Mouse (Mus musculus) intestine, embryonic 14.5 days (tissue): ENCODE data around the gene Prl7a2. TPM values are rescaled to one million over a fixed set of nuclear protein-coding genes. Genes with fewer than 3 reads are reported as not detected.

ENCODE experiments used
- ATAC-seq: fragments of 200-750 bp; cut with Nextera tagmentation; replicated peaks from 2 replicates; pipeline ENCODE4 v1.8.0; 2017; ENCODE audit warnings: low read depth, moderate number of reproducible peaks, moderate TSS enrichment, moderate library complexity; ENCODE audit not compliant: low FRiP score, low TSS enrichment
- DNase-seq: peaks from one replicate; pipeline ENCODE4 v3.0.0-alpha.2; 2018; ENCODE audit warnings: low spot score
- H3K27ac ChIP-seq: fragments of 300-500 bp; sonication (generic); 2 replicates; pipeline ENCODE4 v1.5.1; 2014; ENCODE audit warnings: low read depth, mild to moderate bottlenecking, control low read depth
- H3K27me3 ChIP-seq: fragments of 300-500 bp; sonication (generic); replicated peaks from 2 replicates; pipeline ENCODE4 v1.6.1; 2014; ENCODE audit warnings: low read length, control low read depth; ENCODE audit not compliant: control insufficient read depth, insufficient read depth
- H3K36me3 ChIP-seq: fragments of 300-500 bp; sonication (generic); 2 replicates; pipeline ENCODE4 v1.6.1; 2014; ENCODE audit warnings: low read length, control low read depth; ENCODE audit not compliant: control insufficient read depth, insufficient read depth
- H3K4me1 ChIP-seq: fragments of 300-500 bp; sonication (generic); replicated peaks from 2 replicates; pipeline ENCODE4 v1.6.1; 2014; ENCODE audit warnings: low read length, control low read depth, mixed read lengths; ENCODE audit not compliant: control insufficient read depth, insufficient read depth
- H3K4me2 ChIP-seq: fragments of 300-500 bp; sonication (generic); 2 replicates; pipeline ENCODE4 v1.6.1; 2014; ENCODE audit warnings: low read length
- H3K4me3 ChIP-seq: fragments of 300-500 bp; sonication (generic); 2 replicates; pipeline ENCODE4 v1.5.1; 2014; ENCODE audit warnings: low read depth, low read length, control low read depth, mixed read lengths
- H3K9ac ChIP-seq: fragments of 300-500 bp; sonication (generic); 2 replicates; pipeline ENCODE4 v1.6.1; 2014; ENCODE audit warnings: mild to moderate bottlenecking, low read length
- H3K9me3 ChIP-seq: fragments of 300-500 bp; sonication (generic); 2 replicates; pipeline ENCODE4 v1.6.1; 2016; ENCODE audit warnings: low read length, control low read depth; ENCODE audit not compliant: control insufficient read depth
- WGBS: fragments of 180-500 bp; shearing (Covaris S2); extraction: QIAGEN DNeasy Blood & Tissue Kit; methylation state at CpG from one replicate; pipeline ENCODE4 v1.1.7; 2014; 5-methylcytosine and 5-hydroxymethylcytosine counted together
- polyA plus RNA-seq: library from polyadenylated mRNA; unstranded; fragments of >200 nt; fragmentation: Nextera tagmentation; extraction: Ambion mirVana; gene quantifications from 2 replicates; pipeline ENCODE4 v1.2.1, GENCODE M21; 2014

Gene Prl7a2
- polyA plus RNA-seq: not detected in 2 replicates

- no peak within 1 kb of the TSS for H3K27ac ChIP-seq
- DNase-seq (no peak), ATAC-seq (no peak)
- no peaks in the 10 kb centered on the region for H3K4me1 ChIP-seq
- H3K27me3 ChIP-seq: no peaks in the 10 kb centered on the region
- 89% methylated on average over 4 of the region's 4 CpGs for WGBS
- H3K4me2 ChIP-seq: no peak within 1 kb of the TSS
- no peaks in the 10 kb centered on the region for H3K9me3 ChIP-seq
- no peaks in the 10 kb centered on the region for H3K36me3 ChIP-seq
- H3K4me3 ChIP-seq: no peak within 1 kb of the TSS
- H3K9ac ChIP-seq: no peak within 1 kb of the TSS
Measured at GRCm38 (mm10) chr13:27667936-27668335, at the start of gene Prl7a2. Gene Prl7a2 (minus strand): TSS chr13:27668036.

- no peak within 1 kb of the TSS for H3K4me3 ChIP-seq
- ATAC-seq (no peak), DNase-seq (no peak)
- H3K9ac ChIP-seq: no peak within 1 kb of the TSS
- H3K27ac ChIP-seq: no peak within 1 kb of the TSS
- no peaks in the 10 kb centered on the region for H3K4me1 ChIP-seq
- 69% methylated on average over 5 of the region's 5 CpGs for WGBS
- no peaks in the 10 kb centered on the region for H3K36me3 ChIP-seq
- H3K27me3 ChIP-seq: no peaks in the 10 kb centered on the region
- H3K9me3 ChIP-seq: no peaks in the 10 kb centered on the region
- H3K4me2 ChIP-seq: no peak within 1 kb of the TSS
Measured at GRCm38 (mm10) chr13:27716636-27717035, 48.8 kb upstream of the Prl7a2 start, which contains the start of gene Prl7d1. Gene Prl7d1 (minus strand): TSS chr13:27716736.

- no peak for ATAC-seq
- H3K4me2 ChIP-seq: no peak overlapping the region
- H3K9ac ChIP-seq: no peak overlapping the region
- no peaks in the 10 kb centered on the region for H3K4me1 ChIP-seq
- no peaks in the 10 kb centered on the region for H3K36me3 ChIP-seq
- H3K4me3 ChIP-seq: no peak overlapping the region
- no peaks in the 10 kb centered on the region for H3K9me3 ChIP-seq
- no peak overlapping the region for H3K27ac ChIP-seq
- no peaks in the 10 kb centered on the region for H3K27me3 ChIP-seq
- WGBS: 73% methylated on average over 2 of the region's 2 CpGs
- no peak for DNase-seq
Measured at GRCm38 (mm10) chr13:27706521-27706920, 38.7 kb upstream of the Prl7a2 start.

GRCm38 (mm10) chr13:27660747-27661146 lies 7.1 kb downstream of the Prl7a2 start:
- Histone ChIP-seq H3K4me3 (no peak overlapping the region), H3K27me3 (no peaks in the 10 kb centered on the region), H3K4me2 (no peak overlapping the region), H3K9ac (no peak overlapping the region), H3K9me3 (no peaks in the 10 kb centered on the region), H3K4me1 (no peaks in the 10 kb centered on the region), H3K27ac (no peak overlapping the region), H3K36me3 (no peaks in the 10 kb centered on the region)
- no peak for DNase-seq
- 64% methylated on average over 2 of the region's 2 CpGs for WGBS
- no peak for ATAC-seq

- no peak for DNase-seq
- H3K9me3 ChIP-seq: no peaks in the 10 kb centered on the region
- no peak within 1 kb of the TSS for H3K27ac ChIP-seq
- H3K4me3 ChIP-seq: no peak within 1 kb of the TSS
- no peak within 1 kb of the TSS for H3K4me2 ChIP-seq
- no peaks in the 10 kb centered on the region for H3K4me1 ChIP-seq
- 93% methylated on average over 3 of the region's 3 CpGs for WGBS
- no peak for ATAC-seq
- H3K27me3 ChIP-seq: no peaks in the 10 kb centered on the region
- H3K9ac ChIP-seq: no peak within 1 kb of the TSS
- H3K36me3 ChIP-seq: no peaks in the 10 kb centered on the region
Measured at GRCm38 (mm10) chr13:27642393-27642792, 25.4 kb downstream of the Prl7a2 start, which contains the start of gene Prl7a1. Gene Prl7a1 (minus strand): TSS chr13:27642493.

- no peaks in the 10 kb centered on the region for H3K36me3 ChIP-seq
- H3K9ac ChIP-seq: no peak within 1 kb of the TSS
- no peak for ATAC-seq
- no peak within 1 kb of the TSS for H3K4me3 ChIP-seq
- H3K27ac ChIP-seq: no peak within 1 kb of the TSS
- no peaks in the 10 kb centered on the region for H3K27me3 ChIP-seq
- no peaks in the 10 kb centered on the region for H3K9me3 ChIP-seq
- WGBS: 80% methylated on average over 4 of the region's 4 CpGs
- H3K4me1 ChIP-seq: no peaks in the 10 kb centered on the region
- no peak within 1 kb of the TSS for H3K4me2 ChIP-seq
- DNase-seq: no peak
Measured at GRCm38 (mm10) chr13:27610482-27610881, 57.4 kb downstream of the Prl7a2 start, which contains the start of gene Prl7b1. Gene Prl7b1 (minus strand): TSS chr13:27610582.

Other genes starting within 250 kb of the Prl7a2 start
- not detected in 2 replicates for gene Prl8a6, start 229.3 kb downstream of the Prl7a2 start, polyA plus RNA-seq
- not detected in 2 replicates for gene Prl8a8, start 154.8 kb downstream of the Prl7a2 start, polyA plus RNA-seq
- gene Prl8a9, start 103.4 kb downstream of the Prl7a2 start, polyA plus RNA-seq: not detected in 2 replicates
- gene Prl8a1, start 85.9 kb downstream of the Prl7a2 start, polyA plus RNA-seq: not detected in 2 replicates
- gene Prl7b1, start 57.5 kb downstream of the Prl7a2 start, polyA plus RNA-seq: not detected in 2 replicates
- gene Prl7a1, start 25.5 kb downstream of the Prl7a2 start, polyA plus RNA-seq: not detected in 2 replicates
- gene Prl7d1, start 48.7 kb upstream of the Prl7a2 start, polyA plus RNA-seq: not detected in 2 replicates
- gene Prl7c1, start 112.8 kb upstream of the Prl7a2 start, polyA plus RNA-seq: not detected in 2 replicates
- gene Prl2a1, start 133.6 kb upstream of the Prl7a2 start, polyA plus RNA-seq: not detected in 2 replicates
- not detected in 2 replicates for gene Prl2c1, start 181.3 kb upstream of the Prl7a2 start, polyA plus RNA-seq